Mouse (Mus musculus) left cerebral cortex, postnatal 14 days (tissue): ENCODE measurements at regions not wholly inside any gene's neighbourhood (a gene's known extent, or its start where the extent isn't known, plus 50 kb on each side); places are given as distances from the start of the nearest gene placed in this dataset.
"Not testable (repeated sequence)": the region's sequence is repeated elsewhere in the genome, so short reads cannot be mapped to it uniquely, and the experiment has no call there.

Experiments
- DNase-seq, 2 experiments: peaks; one replicate each; pipeline ENCODE4 v3.0.0; 2021 to 2022; ENCODE audit warnings: low spot score in 2 of 2, mixed read lengths in 1 of 2
- intact Hi-C: fragments of 180-260 bp; cut with DNase I; formaldehyde crosslinking; loops from one replicate; pipeline ENCODE4 v1.15.1; 2025

DNA sequence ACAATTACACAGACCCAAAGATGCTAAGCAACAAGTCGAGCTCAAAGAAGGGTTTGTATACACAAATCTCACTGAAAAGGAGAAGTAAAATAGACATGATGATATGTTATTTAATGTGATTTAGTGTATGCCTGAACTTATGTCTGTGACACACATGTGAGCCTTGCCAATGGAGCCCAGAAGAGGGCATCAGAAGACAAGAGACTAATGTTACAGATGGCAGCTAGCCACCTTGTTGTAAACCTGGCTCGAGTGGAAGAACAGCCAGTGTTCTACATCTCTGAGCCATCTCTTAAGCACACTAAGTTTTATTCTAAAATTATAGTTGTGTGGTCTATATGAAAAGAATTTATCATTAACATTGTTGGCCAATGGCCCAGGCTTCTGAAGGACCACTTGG is 943.7 kb upstream of the Prmt6 start:
- DNase-seq, result no peak
- intact Hi-C loops, result no loop called here

DNA sequence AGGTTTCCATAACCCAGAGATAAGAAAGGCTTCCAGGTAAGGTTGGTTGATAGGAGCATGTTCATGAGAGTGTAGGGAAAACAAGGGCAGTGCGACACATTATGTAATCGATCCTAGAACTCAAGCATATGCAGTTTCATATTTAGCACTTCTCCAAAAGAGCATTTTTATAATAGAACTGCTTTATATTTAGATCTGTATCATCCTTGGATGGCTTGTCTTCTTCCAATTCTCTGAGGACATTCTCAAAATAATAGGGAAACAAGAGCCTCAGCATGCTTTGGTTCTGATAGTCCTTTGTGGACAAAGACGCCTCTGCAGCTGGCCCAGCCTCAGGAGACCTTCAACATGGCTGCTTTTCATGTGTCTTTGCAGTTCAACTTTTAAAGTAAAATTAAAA is 915.9 kb upstream of the Prmt6 start:
- intact Hi-C loops, result no loop called here
- peak; percentile 3 to 6 for DNase-seq

- intact Hi-C loops, result not testable (repeated sequence)
Measured at GRCm38 (mm10) chr3:111141196-111141595, 890.4 kb upstream of the Prmt6 start.

GRCm38 (mm10) chr3:111108982-111109381 is 858.2 kb upstream of the Prmt6 start:
- DNase-seq, result no peak
- intact Hi-C loops, result no loop called here

More at GRCm38 (mm10) chr3:111141196-111141595, 890.4 kb upstream of the Prmt6 start:
- not testable (repeated sequence) for DNase-seq

GRCm38 (mm10) chr3:111102646-111103045 is 851.8 kb upstream of the Prmt6 start:
- intact Hi-C loops, result no loop called here

GRCm38 (mm10) chr3:111074311-111074710 is 823.5 kb upstream of the Prmt6 start:
- no peak for DNase-seq
- intact Hi-C loops, result no loop called here

More at GRCm38 (mm10) chr3:111102646-111103045, 851.8 kb upstream of the Prmt6 start:
- peak; percentile 5 to 7 for DNase-seq

- DNase-seq, result no peak
- intact Hi-C loops, result no loop called here
Measured at GRCm38 (mm10) chr3:111070301-111070700, 819.5 kb upstream of the Prmt6 start.

- intact Hi-C loops, result loop anchor here (10.0 kb wide), 1 partner anchor 1545 kb away; no protein-coding TSS in a partner anchor
Measured at GRCm38 (mm10) chr3:111069843-111070242, 819.0 kb upstream of the Prmt6 start.

DNA sequence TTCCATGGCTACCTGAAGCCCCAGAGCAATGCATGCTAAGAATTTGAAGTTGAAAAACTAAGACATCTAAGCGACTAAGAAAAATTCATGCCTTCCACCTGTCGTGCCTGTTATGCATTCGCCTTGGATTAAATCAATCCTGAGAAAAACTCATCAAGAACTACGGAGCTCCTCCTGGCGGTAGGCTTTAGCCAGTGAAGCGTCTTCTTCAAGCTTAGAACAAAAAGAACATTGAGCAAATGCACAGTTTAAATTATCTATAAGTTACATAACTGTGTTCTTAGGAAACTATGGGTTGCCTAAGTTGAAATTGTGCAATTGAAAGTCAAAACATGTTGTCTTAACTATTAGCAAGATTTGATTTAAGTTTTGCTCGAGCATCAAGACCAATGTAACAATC is 818.4 kb upstream of the Prmt6 start:
- peak; percentile 80 to 82 for DNase-seq
- intact Hi-C loops, result loop anchor here (10.0 kb wide), 1 partner anchor 1544 kb away; no protein-coding TSS in a partner anchor

More at GRCm38 (mm10) chr3:111069843-111070242, 819.0 kb upstream of the Prmt6 start:
- peak; percentile 13 to 17 for DNase-seq

DNA sequence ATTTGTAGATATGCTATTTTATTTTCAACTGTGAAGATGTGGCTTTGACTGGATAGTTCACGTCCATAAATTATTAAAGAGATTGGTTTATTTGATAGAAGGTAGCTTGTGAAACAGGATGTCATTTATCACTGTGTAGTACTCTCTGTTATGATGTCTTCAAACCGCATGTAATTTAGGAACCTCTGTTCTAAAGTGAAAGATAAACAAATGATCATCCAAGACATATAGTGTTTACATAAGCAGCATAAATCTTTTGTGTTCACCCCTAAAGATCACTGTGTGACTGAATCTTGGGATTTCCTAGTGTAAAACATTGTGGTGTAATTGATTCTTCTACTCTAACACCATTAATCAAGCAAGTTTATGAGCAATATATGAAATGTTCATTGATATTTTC is 798.8 kb upstream of the Prmt6 start:
- intact Hi-C loops, result no loop called here
- no peak for DNase-seq
